Mouse (Mus musculus) thymus, adult 2 months (tissue): ENCODE measurements around the gene Ppp1r8.

Experiments
- CTCF ChIP-seq: fragments of 200-500 bp; IDR thresholded peaks from 2 replicates; pipeline ENCODE4 v1.5.1; 2012; ENCODE audit warnings: mild to moderate bottlenecking, control low read depth, low read length, moderate library complexity, borderline replicate concordance; ENCODE audit not compliant: control insufficient read depth, poor library complexity, insufficient read depth; ENCODE audit errors: extremely low read depth
- POLR2A ChIP-seq: fragments of 200-500 bp; IDR thresholded peaks from 2 replicates; pipeline ENCODE4 v1.6.1; 2012; ENCODE audit warnings: mild to moderate bottlenecking, low read length, control low read depth, moderate library complexity; ENCODE audit not compliant: control insufficient read depth, poor library complexity, insufficient read depth; ENCODE audit errors: extremely low read depth

- no peak for TF ChIP-seq CTCF
- no peak for TF ChIP-seq POLR2A
These were observed 31.6 kb upstream of the Ppp1r8 start for GRCm38 (mm10) chr4:132874363-132875097.
